Mouse (Mus musculus) liver, postnatal 0 days (tissue): ENCODE data around the gene Tmem212.

ENCODE experiments used
- CTCF ChIP-seq: sonication (generic); IDR thresholded peaks from 2 replicates; pipeline ENCODE4 v1.5.1; 2016; ENCODE audit warnings: antibody characterized with exemption, low read depth
- EP300 ChIP-seq: IDR thresholded peaks from 2 replicates; pipeline ENCODE4 v1.6.1; 2016; ENCODE audit warnings: antibody characterized with exemption, low read depth, mild to moderate bottlenecking

GRCm38 (mm10) chr3:27843266-27843665, 52.9 kb downstream of the Tmem212 start:
- TF ChIP-seq CTCF (no peak), EP300 (no peak)
